Mouse (Mus musculus) embryonic facial prominence, embryonic 15.5 days (tissue): ENCODE data around the gene Dennd1a. TPM values are rescaled to one million over a fixed set of nuclear protein-coding genes. Genes with fewer than 3 reads are reported as not detected.
A peak's percentile ranks its signal among the peaks of the same experiment; 100 is the strongest.

Experiments used
- ATAC-seq: fragments of 200-750 bp; cut with Nextera tagmentation; 2 replicates; pipeline ENCODE4 v1.8.0; 2017; ENCODE audit warnings: low read depth, moderate TSS enrichment; ENCODE audit not compliant: insufficient number of reproducible peaks, low FRiP score, low TSS enrichment
- H3K27ac ChIP-seq: fragments of 300-500 bp; sonication (generic); replicated peaks from 2 replicates; pipeline ENCODE4 v1.5.1; 2015; ENCODE audit warnings: mild to moderate bottlenecking, inconsistent platforms
- H3K27me3 ChIP-seq: fragments of 300-500 bp; sonication (generic); 2 replicates; pipeline ENCODE4 v1.6.1; 2015; ENCODE audit warnings: inconsistent platforms
- H3K36me3 ChIP-seq: fragments of 300-500 bp; sonication (generic); 2 replicates; pipeline ENCODE4 v1.6.1; 2015; ENCODE audit warnings: mild to moderate bottlenecking, inconsistent platforms
- H3K4me1 ChIP-seq: fragments of 300-500 bp; sonication (generic); 2 replicates; pipeline ENCODE4 v1.6.1; 2015; ENCODE audit warnings: inconsistent platforms
- H3K4me2 ChIP-seq: fragments of 300-500 bp; sonication (generic); replicated peaks from 2 replicates; pipeline ENCODE4 v1.6.1; 2015; ENCODE audit warnings: mild to moderate bottlenecking, inconsistent platforms
- H3K4me3 ChIP-seq: fragments of 300-500 bp; sonication (generic); replicated peaks from 2 replicates; pipeline ENCODE4 v1.5.1; 2015; ENCODE audit warnings: mild to moderate bottlenecking, inconsistent platforms
- H3K9ac ChIP-seq: fragments of 300-500 bp; sonication (generic); 2 replicates; pipeline ENCODE4 v1.6.1; 2015; ENCODE audit warnings: inconsistent platforms
- H3K9me3 ChIP-seq: fragments of 300-500 bp; sonication (generic); replicated peaks from 2 replicates; pipeline ENCODE4 v1.6.1; 2016; ENCODE audit warnings: inconsistent platforms
- WGBS: fragments of 180-500 bp; shearing (Covaris S2); methylation state at CpG from one replicate; pipeline ENCODE4 v1.1.7; 2015; 5-methylcytosine and 5-hydroxymethylcytosine counted together
- polyA plus RNA-seq: library from polyadenylated mRNA; unstranded; fragments of >200 nt; fragmentation: Nextera tagmentation; extraction: Ambion mirVana; gene quantifications from 2 replicates; pipeline ENCODE4 v1.2.1, GENCODE M21; 2015

The Dennd1a gene
- polyA plus RNA-seq, 1 experiment from 2014 or later = 15.8 TPM

DNA sequence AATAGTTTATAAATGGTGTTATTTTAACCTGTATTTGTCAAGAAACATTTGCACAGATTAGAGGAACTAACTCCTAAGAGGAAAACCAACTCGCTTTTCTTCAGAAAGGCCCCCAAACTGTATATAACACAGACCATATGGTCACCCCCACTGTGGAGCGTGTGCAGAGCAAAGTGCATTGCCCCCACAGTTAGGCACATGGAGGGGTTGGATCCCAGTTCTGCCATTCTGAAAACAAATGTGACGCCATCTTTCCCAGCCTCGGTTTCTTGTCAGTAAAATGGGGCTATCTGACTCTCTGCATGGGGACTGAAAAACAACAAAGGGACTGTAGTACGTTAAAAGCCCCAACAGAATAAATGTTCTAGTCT is 361.1 kb downstream of the Dennd1a start:
- Histone ChIP-seq H3K4me1 (no peaks in the 10 kb centered on the region), H3K9ac (no peak overlapping the region), H3K27ac (no peak overlapping the region), H3K27me3 (no peaks in the 10 kb centered on the region), H3K36me3 (no peaks in the 10 kb centered on the region), H3K4me3 (no peak overlapping the region), H3K9me3 (no peaks in the 10 kb centered on the region), H3K4me2 (no peak overlapping the region)
- no peak for ATAC-seq
- whole genome bisulfite sequencing = 55% methylated on average over 5 of the region's 5 CpGs

DNA sequence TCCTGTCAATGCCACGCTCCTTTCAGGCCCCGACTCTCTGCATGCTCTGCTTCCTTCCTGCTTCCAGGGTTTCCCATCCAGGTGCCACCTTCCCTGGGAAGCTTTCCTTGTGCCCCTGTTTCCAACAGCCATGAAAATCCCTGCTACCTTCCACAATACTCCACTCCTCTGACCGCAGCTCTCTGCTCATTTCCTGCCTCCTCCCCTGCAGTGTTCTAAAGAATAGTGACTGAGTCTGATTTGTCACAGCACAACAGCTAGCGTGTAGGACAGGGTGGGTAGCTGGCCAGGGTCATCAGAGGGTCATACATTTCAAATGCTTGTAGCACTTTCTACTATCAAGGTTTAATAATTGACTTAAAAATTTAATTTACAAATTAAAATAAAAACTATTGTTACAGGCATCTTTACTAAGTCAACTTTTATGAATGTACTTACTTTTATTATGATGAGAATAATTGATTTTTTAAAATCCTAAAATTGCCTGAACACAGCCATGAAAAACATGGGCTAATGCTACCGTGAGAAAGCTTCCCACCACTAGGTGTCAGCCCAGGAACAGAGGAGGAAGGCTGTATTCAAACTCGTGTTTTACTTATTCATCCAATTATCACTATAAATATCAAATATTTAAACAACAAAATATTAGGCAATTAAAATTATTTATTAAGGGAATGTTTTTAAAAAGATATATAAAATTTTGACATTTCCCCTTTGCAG is 361.6 kb downstream of the Dennd1a start:
- Histone ChIP-seq H3K4me3 (no peak overlapping the region), H3K36me3 (no peaks in the 10 kb centered on the region), H3K4me2 (no peak overlapping the region), H3K27ac (no peak overlapping the region), H3K27me3 (no peaks in the 10 kb centered on the region), H3K9ac (no peak overlapping the region), H3K4me1 (no peaks in the 10 kb centered on the region), H3K9me3 (no peaks in the 10 kb centered on the region)
- whole genome bisulfite sequencing = 32% methylated on average over 6 of the region's 6 CpGs
- no peak for ATAC-seq

DNA sequence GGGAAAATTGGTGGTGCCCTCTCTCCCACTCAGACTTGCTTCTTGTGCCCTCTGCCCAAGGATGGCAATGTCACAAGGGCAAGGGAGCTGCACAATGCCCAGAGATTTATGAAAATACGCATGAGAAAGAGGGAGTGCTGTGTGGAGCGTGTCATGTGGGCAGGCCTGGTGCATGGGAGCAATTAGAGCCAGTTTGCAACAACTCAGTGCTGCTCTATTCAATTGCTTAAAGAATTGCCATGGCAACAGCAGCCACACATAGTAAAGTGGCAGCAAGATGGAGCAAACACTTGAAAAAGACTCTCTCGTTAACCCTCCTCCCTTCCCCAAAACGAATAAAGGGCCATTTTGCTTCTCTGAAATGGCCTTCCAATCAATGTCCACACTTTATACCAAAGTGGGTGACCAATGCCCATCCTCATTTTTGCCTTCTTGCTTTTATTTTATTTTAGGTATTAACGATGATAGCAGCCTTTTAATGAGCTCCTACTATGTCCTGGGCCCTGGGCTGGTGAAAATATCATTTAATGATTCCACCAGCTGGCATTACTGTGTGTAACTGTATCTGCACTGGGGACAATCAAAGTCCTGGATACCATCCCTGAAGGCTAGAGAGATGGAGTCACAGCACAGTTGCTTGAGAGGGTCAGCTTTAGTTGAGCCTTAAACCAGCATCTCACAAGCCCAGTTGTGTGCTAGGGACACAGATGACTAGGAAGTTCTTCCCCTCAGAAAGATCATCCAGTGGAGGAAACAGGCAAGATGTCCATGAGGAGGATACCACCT is 378.3 kb downstream of the Dennd1a start:
- H3K4me2 ChIP-seq = no peak overlapping the region
- H3K4me3 ChIP-seq = no peak overlapping the region
- ATAC-seq = no peak
- H3K27me3 ChIP-seq = no peaks in the 10 kb centered on the region
- no peaks in the 10 kb centered on the region for H3K4me1 ChIP-seq
- no peak overlapping the region for H3K9ac ChIP-seq
- no peak overlapping the region for H3K27ac ChIP-seq
- WGBS = 60% methylated on average over 5 of the region's 5 CpGs
- H3K36me3 ChIP-seq = no peaks in the 10 kb centered on the region
- no peaks in the 10 kb centered on the region for H3K9me3 ChIP-seq

DNA sequence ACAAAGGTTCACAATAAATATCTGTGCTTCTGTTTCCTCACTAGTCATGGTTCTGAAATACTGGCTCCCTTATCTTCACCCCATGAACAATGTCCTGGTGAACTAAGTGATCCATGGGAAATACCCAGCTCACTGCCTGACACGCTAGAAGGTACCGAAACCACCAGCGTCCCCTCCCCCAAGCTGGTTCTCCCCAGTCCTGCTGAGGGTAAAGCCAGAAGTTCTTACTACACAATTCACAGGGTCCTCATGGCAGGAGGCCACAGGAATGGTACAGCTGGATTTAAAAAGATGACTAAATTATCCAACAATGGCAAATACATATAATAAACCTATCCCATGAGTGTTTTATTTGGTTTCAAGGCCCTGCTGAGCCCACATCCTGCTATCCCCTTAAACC is 378.9 kb downstream of the Dennd1a start:
- Histone ChIP-seq H3K9me3 (no peaks in the 10 kb centered on the region), H3K36me3 (no peaks in the 10 kb centered on the region), H3K4me2 (no peak overlapping the region), H3K4me3 (no peak overlapping the region), H3K9ac (no peak overlapping the region), H3K4me1 (no peaks in the 10 kb centered on the region), H3K27me3 (no peaks in the 10 kb centered on the region), H3K27ac (no peak overlapping the region)
- 85% methylated on average over 3 of the region's 3 CpGs for WGBS
- no peak for ATAC-seq

DNA sequence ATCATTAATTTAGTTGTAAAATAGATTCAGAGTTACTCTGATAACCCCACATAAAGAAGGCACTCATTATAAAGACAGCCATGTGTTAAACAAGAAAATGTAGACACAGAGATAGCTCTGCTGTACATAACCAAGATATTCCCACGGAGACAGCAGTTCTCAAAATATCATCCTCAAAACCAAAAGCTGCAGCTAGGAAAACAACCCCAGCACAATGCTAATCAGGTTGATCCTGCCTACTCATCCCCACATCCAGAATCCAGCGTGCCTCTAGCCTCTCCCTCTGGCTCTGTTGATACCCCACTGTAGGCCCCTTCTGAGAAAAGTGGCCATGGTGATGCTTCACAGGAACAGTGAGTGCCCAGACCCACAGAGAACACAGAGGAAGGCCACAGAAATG is 380.9 kb downstream of the Dennd1a start:
- 69% methylated on average over 2 of the region's 2 CpGs for WGBS
- no peaks in the 10 kb centered on the region for H3K36me3 ChIP-seq

DNA sequence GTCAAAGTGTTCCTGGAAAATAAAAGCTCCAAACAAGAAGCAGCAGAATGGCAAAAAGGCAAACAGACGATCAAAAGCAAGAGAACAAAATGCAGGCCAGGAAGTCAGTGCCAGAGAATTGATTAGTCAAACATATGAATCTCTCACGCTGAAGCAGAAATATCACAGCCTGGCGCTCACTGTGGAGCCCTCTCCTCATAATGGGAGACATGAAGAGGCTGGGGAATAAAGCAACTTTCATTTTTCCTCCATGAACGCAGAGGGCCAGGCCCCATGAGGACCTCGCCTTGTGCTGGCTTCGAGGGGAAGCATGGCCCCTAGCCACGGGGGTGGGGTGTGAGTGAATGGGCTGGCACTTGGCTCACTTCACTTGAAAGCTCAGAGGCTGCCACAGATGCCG is 383.9 kb downstream of the Dennd1a start:
- Histone ChIP-seq H3K36me3 (no peaks in the 10 kb centered on the region), H3K4me1 (no peaks in the 10 kb centered on the region), H3K9ac (no peak overlapping the region), H3K4me3 (no peak overlapping the region), H3K27ac (no peak overlapping the region), H3K9me3 (no peaks in the 10 kb centered on the region), H3K27me3 (no peaks in the 10 kb centered on the region), H3K4me2 (no peak overlapping the region)
- no peak for ATAC-seq
- WGBS = 78% methylated on average over 8 of the region's 8 CpGs

More for the DNA sequence above, 380.9 kb downstream of the Dennd1a start:
- no peak overlapping the region for H3K9ac ChIP-seq
- H3K4me1 ChIP-seq = no peaks in the 10 kb centered on the region
- H3K4me2 ChIP-seq = no peak overlapping the region
- H3K27me3 ChIP-seq = no peaks in the 10 kb centered on the region
- ATAC-seq = no peak
- no peaks in the 10 kb centered on the region for H3K9me3 ChIP-seq
- no peak overlapping the region for H3K27ac ChIP-seq
- no peak overlapping the region for H3K4me3 ChIP-seq

DNA sequence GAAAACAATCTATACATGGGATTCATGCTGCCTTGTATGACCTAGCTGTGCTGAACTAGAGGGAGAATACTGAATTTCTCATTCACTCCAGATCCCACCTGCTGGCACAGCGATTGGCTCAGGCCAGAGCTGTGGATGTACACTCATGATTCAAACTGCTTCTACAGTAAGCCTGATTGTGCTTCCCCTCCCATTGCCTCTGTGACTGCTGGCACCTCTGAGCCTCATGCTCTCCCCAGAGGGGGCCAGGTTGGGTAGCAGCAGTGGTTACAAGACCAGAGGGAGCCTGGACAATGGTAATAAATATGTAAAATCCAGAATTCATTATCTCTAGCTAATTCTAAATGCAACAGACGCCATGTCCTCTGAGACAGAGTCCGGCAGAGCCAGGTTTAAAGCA is 404.0 kb downstream of the Dennd1a start:
- 85% methylated on average over 3 of the region's 3 CpGs for WGBS
- Histone ChIP-seq H3K27ac (no peak overlapping the region), H3K4me2 (no peak overlapping the region), H3K9ac (no peak overlapping the region), H3K36me3 (no peaks in the 10 kb centered on the region), H3K9me3 (no peaks in the 10 kb centered on the region), H3K4me1 (no peaks in the 10 kb centered on the region), H3K4me3 (no peak overlapping the region), H3K27me3 (no peaks in the 10 kb centered on the region)
- no peak for ATAC-seq

DNA sequence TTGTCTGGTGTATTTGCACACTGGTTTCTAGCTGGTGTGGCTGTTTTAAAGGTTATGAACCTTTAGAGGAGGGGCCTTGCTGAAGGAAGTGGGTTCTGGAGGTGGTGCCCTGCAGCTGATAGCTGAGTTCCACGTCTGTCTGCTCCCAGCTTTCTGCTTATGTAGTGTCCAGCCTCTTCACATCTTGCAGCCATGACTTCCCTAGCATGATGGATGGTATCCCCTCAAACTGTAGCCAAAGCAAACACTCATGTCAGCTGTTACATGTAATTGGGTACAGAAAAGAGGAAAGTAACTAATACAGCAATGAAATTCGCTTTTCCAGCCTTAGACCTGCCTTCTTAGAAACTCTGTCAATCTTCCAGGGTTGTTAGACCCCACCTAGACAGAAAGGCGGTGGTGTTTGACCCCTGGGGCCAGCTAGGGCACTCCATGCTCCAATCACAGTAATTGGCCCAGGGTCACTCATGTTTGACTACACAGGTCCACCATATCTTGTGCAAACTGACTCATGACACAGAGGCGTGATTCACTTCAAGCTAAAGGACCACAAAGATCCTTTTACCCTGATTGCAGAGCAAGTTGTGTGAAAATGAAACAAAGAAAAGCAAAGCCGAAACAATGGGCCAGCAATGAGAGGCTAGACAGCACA is 405.8 kb downstream of the Dennd1a start:
- H3K27ac ChIP-seq = no peak overlapping the region

DNA sequence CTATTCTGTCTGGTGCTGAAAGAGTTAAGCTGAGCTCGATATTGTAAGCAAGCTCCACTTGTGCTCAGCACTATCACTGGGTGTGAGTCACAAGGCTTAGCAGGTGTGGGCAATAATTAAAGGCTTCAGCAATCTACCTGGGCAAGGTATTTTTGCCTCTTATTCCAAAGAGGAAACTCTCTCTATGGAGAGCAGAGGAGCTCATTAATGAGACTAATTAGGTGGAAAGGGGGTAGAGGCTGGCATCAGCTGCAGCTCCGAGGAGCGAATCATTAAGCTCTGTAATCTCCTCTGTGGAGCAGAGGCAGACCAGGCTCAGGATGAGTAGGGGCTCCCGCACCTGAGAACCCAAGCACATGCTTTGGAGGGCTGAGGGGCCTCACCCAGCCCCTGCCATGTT is 407.5 kb downstream of the Dennd1a start:
- Histone ChIP-seq H3K27me3 (no peaks in the 10 kb centered on the region), H3K4me3 (no peak overlapping the region), H3K9ac (no peak overlapping the region), H3K9me3 (no peaks in the 10 kb centered on the region), H3K36me3 (no peaks in the 10 kb centered on the region), H3K4me2 (no peak overlapping the region), H3K4me1 (no peaks in the 10 kb centered on the region), H3K27ac (no peak overlapping the region)
- WGBS = 52% methylated on average over 4 of the region's 4 CpGs
- peak; percentile 74 for ATAC-seq

More for the DNA sequence above, 405.8 kb downstream of the Dennd1a start:
- no peak for ATAC-seq
- no peaks in the 10 kb centered on the region for H3K4me1 ChIP-seq
- no peak overlapping the region for H3K9ac ChIP-seq
- H3K4me3 ChIP-seq = no peak overlapping the region
- no peaks in the 10 kb centered on the region for H3K36me3 ChIP-seq
- no peaks in the 10 kb centered on the region for H3K27me3 ChIP-seq
- H3K9me3 ChIP-seq = no peaks in the 10 kb centered on the region
- H3K4me2 ChIP-seq = no peak overlapping the region
- WGBS = 72% methylated on average over 5 of the region's 5 CpGs

DNA sequence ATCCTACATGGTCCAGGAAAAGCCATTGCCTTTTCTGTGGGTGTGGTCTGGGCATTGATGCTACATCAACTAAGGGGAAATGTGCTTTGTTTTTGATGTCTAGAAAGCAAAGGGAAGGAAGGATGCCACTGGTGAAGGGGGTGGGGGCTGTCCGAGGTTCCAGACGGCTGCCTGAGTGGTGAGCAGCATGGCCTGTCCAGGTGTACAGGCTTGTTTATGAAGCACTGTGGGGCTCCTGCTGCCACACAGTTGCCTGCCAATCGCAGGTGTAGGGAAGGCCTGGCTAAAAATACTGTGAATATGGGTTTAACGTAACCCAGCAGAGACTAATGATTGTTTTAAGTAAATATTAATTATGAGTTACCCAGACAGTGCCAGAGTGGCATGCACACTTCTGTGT is 414.4 kb downstream of the Dennd1a start:
- Histone ChIP-seq H3K4me2 (no peak overlapping the region), H3K36me3 (no peaks in the 10 kb centered on the region), H3K9ac (no peak overlapping the region), H3K27ac (no peak overlapping the region), H3K4me3 (no peak overlapping the region), H3K9me3 (no peaks in the 10 kb centered on the region), H3K27me3 (no peaks in the 10 kb centered on the region), H3K4me1 (0 out of 2 replicates have a peak, but pooled peaks cover 6% of the 10 kb centered on the region)
- ATAC-seq = no peak
- 63% methylated on average over 4 of the region's 4 CpGs for WGBS

DNA sequence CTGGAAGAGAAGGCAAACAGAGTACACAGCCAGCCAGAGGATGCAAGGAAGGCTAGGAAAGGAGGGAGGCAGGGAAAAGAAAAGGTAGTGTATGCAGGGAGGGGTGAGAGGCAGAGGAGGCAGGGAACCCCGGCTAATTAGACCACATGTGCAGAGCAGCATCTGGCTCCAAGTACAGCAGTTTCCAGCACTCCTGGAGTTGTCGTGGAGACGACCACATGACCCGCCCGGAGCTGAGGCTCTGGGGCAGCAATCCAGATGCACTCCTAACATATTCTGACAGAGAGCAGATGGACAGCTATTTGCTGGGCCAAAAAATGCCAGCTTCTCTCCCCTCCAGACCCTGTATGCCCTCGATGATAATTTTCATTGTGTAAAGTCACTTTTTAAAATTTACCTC is 417.6 kb downstream of the Dennd1a start:
- Histone ChIP-seq H3K27me3 (no peaks in the 10 kb centered on the region), H3K9me3 (no peaks in the 10 kb centered on the region), H3K4me1 (0 out of 2 replicates have a peak, but pooled peaks cover 6% of the 10 kb centered on the region), H3K9ac (no peak overlapping the region), H3K4me3 (no peak overlapping the region), H3K27ac (no peak overlapping the region), H3K36me3 (no peaks in the 10 kb centered on the region), H3K4me2 (no peak overlapping the region)
- 28% methylated on average over 6 of the region's 6 CpGs for WGBS
- ATAC-seq = no peak
